Mouse (Mus musculus) thymus, adult 2 months (tissue): ENCODE results near the gene Gm9844.

ENCODE experiments used
- CTCF ChIP-seq: fragments of 200-500 bp; IDR thresholded peaks from 2 replicates; pipeline ENCODE4 v1.5.1; 2012; ENCODE audit warnings: mild to moderate bottlenecking, control low read depth, low read length, moderate library complexity, borderline replicate concordance; ENCODE audit not compliant: control insufficient read depth, poor library complexity, insufficient read depth; ENCODE audit errors: extremely low read depth
- POLR2A ChIP-seq: fragments of 200-500 bp; IDR thresholded peaks from 2 replicates; pipeline ENCODE4 v1.6.1; 2012; ENCODE audit warnings: mild to moderate bottlenecking, low read length, control low read depth, moderate library complexity; ENCODE audit not compliant: control insufficient read depth, poor library complexity, insufficient read depth; ENCODE audit errors: extremely low read depth

GRCm38 (mm10) chr7:24891241-24892124 lies 29.5 kb downstream of the Gm9844 start:
- TF ChIP-seq POLR2A (no peak), CTCF (no peak)
